Mouse (Mus musculus) frontal cortex, adult 2 months (tissue): ENCODE measurements around the gene Smu1. TPM values are rescaled to one million over a fixed set of nuclear protein-coding genes. Genes with fewer than 3 reads are reported as not detected.

Experiments used
- DNase-seq, 2 experiments: peaks; one replicate each; pipeline ENCODE4 v3.0.0; 2022; ENCODE audit warnings: low spot score in 1 of 2; ENCODE audit errors: extremely low spot score in 1 of 2
- polyA plus RNA-seq: library from polyadenylated mRNA; depleted of rRNA; stranded (reverse); fragments of >200 nt; gene quantifications from 2 replicates; pipeline ENCODE4 v1.2.3, GENCODE M21; 2012

Gene Smu1
- polyA plus RNA-seq, 1 experiment, result 54.8 TPM

DNA sequence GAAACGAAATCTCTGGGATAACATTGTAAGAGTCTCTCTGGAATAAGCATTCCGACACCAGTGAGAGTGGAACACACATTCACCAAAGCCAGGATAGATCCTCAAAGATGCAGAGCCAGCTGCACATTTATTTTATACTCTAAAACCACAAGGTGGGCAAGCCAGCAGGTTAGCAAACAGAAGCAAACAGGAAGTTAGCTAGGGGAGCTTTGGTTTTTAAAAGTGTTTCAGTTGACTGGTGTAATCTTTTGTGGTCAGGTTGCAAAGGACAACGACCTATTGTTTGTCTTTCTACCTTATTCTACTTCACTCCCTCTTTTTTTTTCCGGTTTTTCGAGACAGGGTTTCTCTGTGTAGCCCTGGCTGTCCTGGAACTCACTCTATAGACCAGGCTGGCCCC, 2.2 kb upstream of the Smu1 start:
- no peak for DNase-seq

DNA sequence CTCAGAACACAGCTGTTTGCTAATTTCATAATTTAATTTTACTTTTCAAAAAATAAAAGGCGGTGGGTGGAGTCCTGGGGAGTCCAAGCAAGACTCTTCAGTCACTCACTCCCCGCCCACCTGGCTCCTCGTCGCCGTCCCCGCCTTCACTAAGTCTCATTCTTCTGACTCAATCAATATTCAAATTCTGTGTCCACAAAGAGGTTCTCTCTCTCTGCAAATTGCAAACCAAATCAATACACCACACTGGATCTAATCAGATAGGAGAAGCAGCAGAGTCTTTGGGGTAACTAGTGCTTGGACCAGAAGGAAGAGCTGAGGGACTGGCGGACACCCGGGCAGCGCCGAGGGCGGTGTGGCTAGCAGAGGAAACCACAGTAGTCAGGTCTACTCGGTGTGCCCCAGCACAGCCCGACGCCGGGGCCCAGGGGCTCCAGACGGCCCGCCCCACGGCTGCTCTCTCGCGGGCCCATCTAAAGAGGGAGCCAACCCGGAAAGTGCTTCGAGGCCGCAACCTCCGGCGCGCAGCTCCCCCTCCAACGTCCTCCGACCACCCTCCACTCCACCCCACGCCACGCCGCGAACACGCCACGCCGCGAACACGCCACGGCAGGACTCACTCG, 455 bp downstream of the Smu1 start:
- DNase-seq, result no peak

DNA sequence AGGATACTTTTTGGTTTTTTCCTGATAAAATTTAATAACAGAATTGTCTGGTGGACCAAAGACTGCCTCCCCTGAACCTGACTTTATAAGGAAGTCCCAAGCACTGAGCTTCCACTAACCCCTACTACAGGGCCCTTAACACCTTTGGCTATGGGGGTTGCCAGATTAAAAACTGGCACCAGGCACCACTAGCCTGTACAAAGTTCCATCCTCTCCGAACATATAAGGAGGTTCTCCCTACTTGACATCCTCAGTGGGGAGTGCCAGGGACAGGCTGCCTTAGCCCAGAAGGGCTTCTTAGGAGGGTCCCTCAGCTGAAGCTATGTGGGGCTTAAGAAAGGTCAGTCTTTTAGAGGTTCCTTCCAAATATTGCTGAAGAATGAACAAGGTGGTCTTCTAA, 22.4 kb downstream of the Smu1 start:
- DNase-seq, result no peak

DNA sequence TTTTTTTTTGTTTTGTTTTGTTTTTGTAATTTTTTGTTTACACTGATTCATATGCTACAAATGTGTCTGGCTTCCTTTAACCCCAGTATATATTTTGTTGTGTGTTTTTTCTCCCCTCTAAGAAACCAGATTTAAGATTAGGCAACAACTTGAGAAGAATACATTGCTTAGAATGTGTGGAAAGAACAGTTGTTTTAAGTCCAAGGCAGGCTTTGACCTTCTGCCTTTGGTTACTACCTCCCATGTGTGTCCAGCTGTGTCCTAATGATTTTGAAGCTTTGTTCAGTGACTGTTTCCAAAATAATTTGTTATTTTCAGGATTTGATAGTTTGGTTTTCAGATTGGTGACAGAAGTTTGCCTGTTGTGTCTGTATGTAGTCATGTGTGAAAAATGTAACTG, 26.5 kb downstream of the Smu1 start:
- DNase-seq, result no peak

DNA sequence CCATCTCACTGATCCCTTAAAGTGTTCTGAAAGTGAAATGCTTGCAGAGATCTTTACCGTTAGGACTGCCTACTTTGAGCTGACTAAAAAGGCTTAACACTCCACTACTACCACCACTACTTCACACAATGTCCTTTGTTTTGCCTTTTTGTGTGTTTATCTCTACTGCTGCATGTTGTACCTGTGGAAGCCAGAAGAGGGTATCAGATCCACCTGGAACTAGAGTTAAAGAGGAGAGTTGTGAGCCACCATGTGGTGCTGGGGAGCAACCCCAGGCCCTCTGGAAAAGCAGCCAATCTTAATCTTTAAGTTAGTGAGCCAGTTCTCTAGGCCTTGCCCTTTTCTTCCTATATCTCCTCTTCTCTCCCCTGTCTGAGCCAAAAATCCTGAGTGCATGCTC, 30.5 kb downstream of the Smu1 start:
- DNase-seq, result no peak

DNA sequence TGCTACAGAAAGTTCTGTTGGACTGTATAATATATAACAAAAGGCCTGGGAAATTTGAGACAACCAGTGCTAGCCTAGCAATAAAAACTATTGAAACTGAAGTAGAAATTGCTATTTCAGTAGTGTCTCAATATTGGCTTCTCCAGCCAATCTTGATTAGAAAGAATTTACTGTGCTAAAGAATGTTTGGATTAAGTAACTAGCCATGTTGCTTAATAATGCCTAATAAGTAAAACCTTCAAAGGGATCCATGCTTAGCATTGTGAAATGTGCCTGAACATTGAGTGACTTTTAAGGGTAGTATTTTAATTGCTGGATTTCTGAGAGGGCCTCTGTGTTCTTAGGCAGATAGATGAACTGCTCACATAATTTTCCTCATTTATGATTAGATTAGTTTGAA, 32.2 kb downstream of the Smu1 start:
- no peak for DNase-seq

DNA sequence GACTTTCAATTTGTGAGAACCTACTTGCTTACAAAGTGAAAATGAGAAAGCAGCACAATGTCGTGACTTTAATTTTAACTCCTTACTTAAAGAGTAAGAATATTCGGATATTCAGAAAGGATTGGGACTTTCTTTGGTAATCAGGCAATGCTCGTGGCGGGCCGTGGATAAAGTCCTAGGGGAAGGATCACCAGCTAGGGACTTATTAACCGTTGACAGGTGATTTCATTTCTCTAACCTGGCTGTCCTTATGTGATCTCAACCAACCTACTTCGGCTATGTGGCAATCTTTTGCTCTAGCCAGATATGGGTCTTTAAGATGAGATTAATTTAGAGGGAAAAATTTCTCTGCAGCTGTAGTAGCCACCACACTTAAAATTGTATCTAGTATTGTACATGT, 32.6 kb downstream of the Smu1 start:
- DNase-seq, result no peak

DNA sequence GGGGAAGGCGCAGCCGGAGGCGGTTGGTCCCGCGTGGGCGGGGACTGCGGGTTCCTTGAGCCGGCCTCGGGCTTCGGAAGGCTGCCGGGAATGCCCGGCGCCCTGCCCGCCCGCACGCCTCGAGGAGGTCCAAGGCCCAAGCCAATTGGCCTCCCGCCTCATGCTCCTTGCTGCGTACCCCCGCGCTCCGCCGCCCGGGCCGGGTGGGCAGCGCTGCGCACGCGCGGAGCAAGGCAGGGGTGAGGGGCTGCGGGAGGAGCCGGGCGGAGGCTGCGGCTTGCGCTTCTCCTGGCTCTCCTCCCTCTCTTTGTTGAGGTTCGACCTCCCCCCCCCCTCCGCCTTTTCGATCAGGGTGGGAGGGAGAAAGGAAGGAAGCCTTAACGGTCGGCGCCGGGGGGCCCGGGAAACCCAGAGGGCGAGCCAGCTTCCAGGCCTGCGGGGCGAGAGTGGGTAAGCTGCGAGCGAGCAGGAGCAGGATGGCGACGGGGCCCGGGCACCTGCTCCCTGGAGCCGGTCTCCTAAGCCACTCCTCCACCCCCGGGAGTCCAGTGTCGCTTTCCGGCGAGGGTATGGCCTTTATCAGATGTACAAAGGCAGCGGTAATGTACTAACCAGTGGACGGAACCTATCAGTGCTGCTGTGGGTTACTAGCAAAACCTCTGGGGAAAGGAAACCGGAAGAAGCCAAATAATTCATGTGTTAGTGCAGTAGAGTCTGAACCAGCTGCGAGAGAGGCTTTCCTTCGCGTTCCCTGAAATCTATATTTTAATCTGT, 34.8 kb downstream of the Smu1 start:
- DNase-seq, result peak; percentile 32 to 79

DNA sequence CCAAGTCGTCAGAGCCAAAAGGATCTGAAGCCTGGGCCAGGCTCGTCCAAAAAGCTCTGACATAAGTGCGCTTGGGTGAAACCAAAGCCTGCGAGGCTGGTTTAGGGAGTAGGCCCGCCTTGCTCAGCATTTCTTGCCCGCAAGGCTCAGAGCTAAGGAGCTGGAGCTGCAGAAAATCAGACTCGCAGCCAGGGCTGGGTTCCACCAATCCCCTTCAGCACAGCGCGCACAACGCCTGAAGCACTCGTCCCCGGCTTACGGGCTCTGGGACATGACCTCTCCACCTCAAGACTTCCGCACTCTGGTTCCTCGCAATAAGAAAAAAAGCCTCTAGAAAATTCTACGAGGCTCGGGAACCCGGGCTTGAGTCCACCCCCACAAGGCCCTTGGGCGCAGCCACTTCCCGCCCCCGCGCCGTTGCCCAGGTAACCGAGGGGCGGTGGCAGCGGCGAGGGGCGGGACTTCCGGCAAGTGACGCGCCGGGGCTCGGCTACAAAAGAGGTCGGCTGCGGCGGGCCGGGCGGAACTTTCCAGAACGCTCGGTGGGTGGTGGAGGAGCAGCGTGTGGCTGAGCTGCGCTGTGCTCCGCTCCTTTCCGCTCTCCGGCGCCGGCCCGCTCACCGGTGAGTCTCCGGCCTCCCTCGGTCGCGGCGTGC, 35.6 kb downstream of the Smu1 start, which contains the start of gene Dnaja1:
Gene Dnaja1, plus strand, starts transcription at position 140 of the 656 bp plus-strand sequence.
- peak; percentile 92 to 98 for DNase-seq

DNA sequence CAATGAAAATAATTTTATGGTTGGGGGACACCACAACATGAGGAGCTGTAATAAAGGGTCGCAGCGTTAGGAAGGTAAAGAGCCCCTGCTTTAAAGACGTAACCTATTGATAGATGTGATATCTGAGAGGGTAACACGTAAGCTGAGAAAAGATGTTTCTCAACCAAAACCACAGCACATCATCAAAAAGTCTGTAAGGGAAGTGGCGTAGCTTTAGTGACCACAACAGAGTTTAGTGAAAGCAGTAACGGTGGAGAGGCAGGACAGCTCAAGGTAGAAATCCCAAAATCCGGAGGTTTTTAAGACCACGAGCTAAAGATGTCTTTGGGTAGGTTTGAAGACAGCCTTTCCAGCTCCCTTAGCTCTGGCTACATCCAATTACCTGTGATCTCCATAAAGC, 36.8 kb downstream of the Smu1 start:
- DNase-seq, result no peak

DNA sequence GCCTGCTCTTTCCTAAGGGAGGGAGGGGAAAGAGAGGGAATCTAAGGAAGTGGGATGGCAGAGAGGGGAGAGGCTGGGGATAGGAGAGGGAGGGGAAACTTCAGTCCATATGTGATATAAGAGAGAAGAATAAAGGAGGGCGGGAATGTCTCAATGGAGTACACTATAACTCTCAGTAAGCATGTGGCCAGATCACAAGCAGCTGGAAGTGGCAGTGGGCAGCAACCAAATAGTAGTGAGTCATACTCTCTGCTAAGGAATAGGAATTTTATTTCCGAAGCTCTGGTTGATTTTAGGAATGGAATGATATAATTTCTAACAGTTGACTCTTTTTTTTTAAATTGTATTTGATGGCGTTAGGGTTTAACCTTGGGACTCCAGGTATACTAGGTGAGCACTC, 40.6 kb downstream of the Smu1 start:
- DNase-seq, result no peak

DNA sequence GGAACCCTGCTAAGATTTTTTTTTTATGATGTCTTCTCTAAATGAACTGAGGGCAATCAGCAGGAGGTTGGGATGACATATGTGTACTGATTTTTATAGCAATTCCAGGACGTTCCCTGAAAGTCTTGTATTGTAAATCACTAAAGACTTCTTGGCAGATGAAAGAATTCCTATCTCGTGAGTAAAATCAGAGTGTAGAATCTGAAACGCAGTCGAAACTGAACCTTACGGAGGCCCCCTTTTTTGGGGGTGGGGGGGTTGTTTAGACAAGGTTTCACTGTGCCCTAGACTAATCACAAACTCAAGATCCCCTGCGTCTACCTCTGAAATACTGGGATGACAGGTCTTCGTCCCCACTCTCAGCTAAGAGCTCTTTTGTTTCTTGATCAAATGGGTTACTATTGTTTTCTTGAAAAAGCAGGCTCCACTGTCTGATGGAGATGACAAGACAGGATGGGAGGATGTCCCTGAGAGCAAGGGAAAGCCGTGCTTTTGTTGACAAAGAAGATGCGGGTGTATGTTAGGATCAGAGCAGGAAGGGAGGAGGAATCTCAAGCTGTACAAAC, 53.9 kb downstream of the Smu1 start:
- DNase-seq, result no peak

DNA sequence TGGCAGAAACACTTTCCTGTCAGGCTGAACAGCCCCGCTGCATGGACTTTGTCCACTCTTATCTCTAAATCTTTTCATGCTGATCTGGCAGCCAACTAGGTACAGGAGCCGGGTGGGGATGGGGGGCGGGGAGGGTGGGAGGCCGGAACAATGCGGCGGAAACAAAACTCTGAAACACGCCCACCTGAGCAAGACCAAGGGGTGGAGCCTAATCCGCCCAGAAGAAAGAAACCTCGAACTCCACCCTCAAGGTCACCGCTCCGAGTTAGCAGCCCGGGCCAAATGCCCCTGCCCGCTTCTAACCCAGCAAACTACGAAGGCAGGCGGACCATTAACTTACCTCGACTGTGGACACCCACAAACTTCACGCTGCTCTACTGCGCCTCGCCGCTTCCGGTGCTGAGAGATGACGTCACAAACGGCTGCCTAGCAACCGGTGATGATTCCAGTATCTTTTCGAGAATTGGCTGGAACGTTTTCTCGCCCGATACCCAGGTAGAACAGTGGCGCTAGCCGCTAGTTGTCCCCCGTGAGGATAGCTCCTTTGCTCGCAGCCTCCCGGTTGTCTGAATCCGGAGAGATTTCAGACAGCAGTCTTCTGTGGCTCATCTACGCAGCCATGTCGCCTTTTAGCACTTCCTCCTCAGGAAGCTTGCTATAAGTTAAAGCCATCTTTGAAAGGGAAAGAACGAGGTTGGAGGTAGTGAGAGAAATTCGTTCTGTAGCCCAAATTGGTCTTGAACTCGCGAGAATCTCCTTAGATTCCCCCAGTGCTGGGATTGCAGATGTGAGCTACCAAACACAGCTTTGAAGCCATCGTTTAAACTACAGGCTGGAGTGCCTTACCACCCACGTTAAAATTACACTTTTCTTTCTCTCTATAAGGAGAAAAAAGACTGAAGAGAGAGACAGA, 54.7 kb downstream of the Smu1 start, which contains the start of gene Aptx:
Gene Aptx, minus strand, starts transcription at position 398 of the 913 bp plus-strand sequence.
- peak; percentile 94 to 98 for DNase-seq

DNA sequence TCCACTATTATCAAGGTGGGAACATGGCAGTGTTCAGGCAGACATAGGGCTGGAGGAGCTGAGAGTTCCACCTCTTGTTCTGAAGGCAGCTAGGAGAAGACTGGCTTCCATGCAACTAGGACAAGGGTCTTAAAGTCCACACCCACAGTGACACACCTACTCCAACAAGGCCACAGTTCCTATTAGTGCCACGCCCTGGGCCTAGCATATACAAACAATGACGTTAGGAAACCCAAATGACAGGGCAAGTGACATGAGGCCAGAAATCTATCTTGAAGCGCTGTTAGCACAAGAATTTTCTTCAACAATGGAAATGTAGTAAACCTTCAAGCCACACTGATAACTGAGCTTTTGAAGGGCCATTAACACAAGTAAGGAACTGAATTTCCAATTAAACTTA, 55.9 kb downstream of the Smu1 start:
- DNase-seq, result no peak

DNA sequence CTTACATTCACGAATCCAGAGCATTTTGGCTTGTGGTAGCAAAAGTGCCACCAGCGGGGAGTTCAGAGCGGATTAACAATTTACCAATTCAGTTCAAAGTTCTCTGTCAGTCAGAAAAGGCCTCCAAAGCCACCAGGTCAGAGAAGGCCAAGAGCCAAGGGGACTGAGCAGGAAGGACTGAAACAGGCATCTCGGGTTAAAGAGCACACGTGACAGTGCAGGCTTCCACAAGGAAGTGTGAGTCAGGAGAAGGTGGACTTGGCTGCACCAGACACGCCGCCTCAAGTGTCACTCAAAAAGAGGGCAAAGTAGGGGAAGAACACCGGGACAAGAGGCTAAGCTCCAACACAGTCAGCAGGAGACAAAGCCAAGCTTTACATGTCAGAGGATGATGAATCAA, 57.5 kb downstream of the Smu1 start:
- DNase-seq, result no peak

DNA sequence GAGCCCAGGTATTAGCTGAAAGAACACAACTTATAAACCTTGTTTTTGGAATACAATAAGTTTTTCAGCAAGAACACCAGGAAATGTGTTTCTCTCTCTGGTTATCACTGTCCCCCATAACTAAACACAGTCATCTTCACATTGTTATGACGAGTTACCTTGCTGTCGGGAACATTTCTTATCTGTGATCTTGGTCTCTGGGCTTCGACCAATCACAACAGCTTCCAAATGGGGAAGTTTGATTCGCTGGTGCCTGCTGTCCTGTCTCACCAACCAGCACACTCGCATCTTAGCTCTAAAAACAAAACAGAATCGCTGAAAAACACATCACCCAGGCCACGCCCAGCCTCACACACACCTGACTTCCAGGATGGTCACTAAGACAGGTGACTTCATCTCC, 60.7 kb downstream of the Smu1 start:
- DNase-seq, result no peak

DNA sequence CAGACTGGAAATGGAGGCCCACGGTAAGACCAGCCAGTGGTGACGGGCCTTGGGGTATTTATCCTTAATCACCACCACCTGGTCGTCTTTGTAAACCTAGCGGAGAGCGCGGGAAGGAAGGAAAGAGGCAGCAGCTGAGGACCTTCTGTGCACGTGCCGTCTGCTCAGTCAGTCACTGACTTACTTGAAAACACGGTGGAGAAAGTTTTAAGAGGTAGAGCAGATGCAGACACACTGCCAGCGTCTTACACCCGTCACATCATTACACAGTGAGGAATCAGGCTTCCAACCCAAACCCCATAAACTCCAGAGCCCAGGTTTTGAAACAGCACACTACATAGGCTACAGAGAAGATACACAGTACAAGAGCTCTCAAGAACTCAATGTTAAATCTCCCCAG, 66.6 kb downstream of the Smu1 start:
- no peak for DNase-seq
